Mouse (Mus musculus): Measurements from ENCODE around the gene Strada. TPM values are rescaled to one million over a fixed set of nuclear protein-coding genes. Genes with fewer than 3 reads are reported as not detected.
A peak's percentile ranks its signal among the peaks of the same experiment; 100 is the strongest.
"Not testable (repeated sequence)": the region's sequence is repeated elsewhere in the genome, so short reads cannot be mapped to it uniquely, and the experiment has no call there.

The Strada gene
- polyA plus RNA-seq, 1 experiment from 2014 or later, result 16.5 TPM

DNA sequence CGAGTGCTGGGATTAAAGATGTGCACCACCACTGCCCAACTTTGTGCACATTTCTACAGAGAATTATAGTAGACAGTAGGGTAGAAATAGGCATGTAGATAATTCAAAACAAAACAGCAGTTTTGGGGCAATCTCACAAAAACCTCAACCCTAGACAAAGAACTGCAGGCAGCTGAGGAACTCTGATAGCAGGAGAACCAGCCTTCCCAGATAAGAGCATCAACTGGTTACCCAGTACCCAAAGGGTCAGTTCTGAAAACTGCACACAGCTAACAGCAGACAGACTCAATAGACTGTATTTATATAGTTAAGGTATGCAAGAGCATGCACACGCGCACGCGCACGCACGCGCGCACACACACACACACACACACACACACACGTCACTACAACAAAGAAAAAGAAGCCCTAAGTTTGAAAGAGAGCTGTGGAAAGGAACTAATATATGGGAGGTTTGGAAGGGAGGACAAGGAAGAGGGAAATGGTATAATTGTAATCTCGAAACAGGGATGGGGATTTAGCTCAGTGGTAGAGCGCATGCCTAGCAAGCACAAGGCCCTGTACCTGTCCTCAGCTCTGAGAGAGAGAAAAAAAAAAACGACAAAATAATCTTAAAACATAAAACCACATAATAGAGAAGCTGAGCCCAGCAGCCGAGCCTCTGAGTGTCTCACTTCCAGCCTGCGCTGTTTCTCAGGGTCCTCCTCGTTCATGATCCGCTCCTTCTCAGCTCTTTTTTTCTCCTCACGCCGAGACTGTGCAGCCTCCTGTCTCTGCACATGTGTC, 438 bp downstream of the Strada start:
- Histone ChIP-seq H3K27ac (no peak overlapping the region), H3K4me3 (no peak overlapping the region), H3K4me2 (no peak overlapping the region), H3K27me3 (no peaks in the 10 kb centered on the region), H3K36me3 (peaks cover 66% of the 10 kb centered on the region), H3K9me3 (replicated peaks) (no peaks in the 10 kb centered on the region), H3K4me1 (replicated peaks) (no peaks in the 10 kb centered on the region), H3K9ac (no peak overlapping the region)
- WGBS, result 90% methylated on average over 19 of the region's 19 CpGs
- no peak for ATAC-seq (replicated peaks; ENCODE audit: insufficient number of reproducible peaks, insufficient read depth, low FRiP score, low read depth)

GRCm38 (mm10) chr11:106200756-106201155, 1.2 kb downstream of the Strada start:
- whole genome bisulfite sequencing, result 68% methylated on average over 6 of the region's 6 CpGs
- Histone ChIP-seq H3K4me1 (replicated peaks) (no peaks in the 10 kb centered on the region), H3K9me3 (replicated peaks) (no peaks in the 10 kb centered on the region), H3K9ac (no peak overlapping the region), H3K36me3 (peaks cover 64% of the 10 kb centered on the region), H3K4me3 (no peak overlapping the region), H3K4me2 (no peak overlapping the region), H3K27ac (no peak overlapping the region), H3K27me3 (no peaks in the 10 kb centered on the region)
- ATAC-seq (replicated peaks; ENCODE audit: insufficient number of reproducible peaks, insufficient read depth, low FRiP score, low read depth), result no peak

DNA sequence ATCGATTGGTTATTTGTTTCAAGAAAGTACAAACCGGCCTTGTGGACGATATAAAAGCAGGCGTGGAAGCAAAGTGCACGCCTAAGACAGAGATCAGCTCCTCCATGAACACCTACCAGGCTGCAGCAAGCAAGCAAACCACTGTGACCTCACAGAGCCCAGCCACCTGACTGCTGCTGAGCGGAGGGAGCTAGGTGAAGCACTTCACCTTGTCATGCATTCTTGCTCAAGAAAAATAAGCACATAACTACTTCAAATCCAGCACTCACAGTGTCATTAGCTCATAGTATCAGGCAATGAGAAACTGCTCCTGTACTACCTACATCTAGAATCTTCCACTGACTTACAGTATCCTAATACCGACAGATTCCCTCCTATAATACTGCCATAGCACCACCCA, 2.0 kb downstream of the Strada start:
- H3K4me1 ChIP-seq (replicated peaks); H3K9ac ChIP-seq; H3K4me3 ChIP-seq; H3K27ac ChIP-seq; H3K27me3 ChIP-seq; H3K4me2 ChIP-seq; ATAC-seq (replicated peaks; ENCODE audit: insufficient number of reproducible peaks, insufficient read depth, low FRiP score, low read depth); H3K9me3 ChIP-seq (replicated peaks): not testable (repeated sequence)
- 92% methylated on average over 7 of the region's 7 CpGs for WGBS
- peaks cover 56% of the 10 kb centered on the region for H3K36me3 ChIP-seq

DNA sequence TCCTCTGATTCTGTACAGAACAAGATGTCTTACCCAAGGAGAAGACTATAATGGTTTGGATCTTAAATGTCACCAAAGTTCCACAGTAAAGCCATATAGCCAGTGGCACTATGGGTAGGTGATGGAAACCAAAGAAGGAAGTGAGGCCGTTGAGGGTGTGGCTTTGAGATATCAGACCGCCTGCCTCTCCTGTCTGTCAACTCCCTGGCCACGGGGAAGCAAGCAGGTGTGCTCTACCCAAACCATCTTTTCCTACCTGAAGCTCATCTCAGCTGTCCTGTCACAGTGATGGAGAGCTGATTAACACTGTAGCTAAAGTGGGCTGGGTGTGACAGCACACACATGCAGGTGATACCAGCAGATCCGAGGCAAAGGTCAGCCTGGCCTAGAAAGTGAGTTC, 3.7 kb downstream of the Strada start:
- WGBS, result 72% methylated on average over 4 of the region's 4 CpGs
- H3K27ac ChIP-seq, result no peak overlapping the region
- no peak for ATAC-seq (replicated peaks; ENCODE audit: insufficient number of reproducible peaks, insufficient read depth, low FRiP score, low read depth)

GRCm38 (mm10) chr11:106195341-106195740, 6.6 kb downstream of the Strada start:
- ATAC-seq (replicated peaks; ENCODE audit: insufficient number of reproducible peaks, insufficient read depth, low FRiP score, low read depth), result no peak
- H3K9ac ChIP-seq, result no peak overlapping the region
- peak overlapping the region; percentile 25 for H3K27ac ChIP-seq
- H3K9me3 ChIP-seq (replicated peaks), result no peaks in the 10 kb centered on the region
- no peak overlapping the region for H3K4me3 ChIP-seq
- H3K4me1 ChIP-seq (replicated peaks), result peaks cover 16% of the 10 kb centered on the region
- H3K4me2 ChIP-seq, result no peak overlapping the region
- no peaks in the 10 kb centered on the region for H3K27me3 ChIP-seq
- H3K36me3 ChIP-seq, result peaks cover 15% of the 10 kb centered on the region

More for the DNA sequence above, 3.7 kb downstream of the Strada start:
- Histone ChIP-seq H3K9ac (no peak overlapping the region), H3K9me3 (replicated peaks) (no peaks in the 10 kb centered on the region), H3K4me1 (replicated peaks) (peaks cover 4% of the 10 kb centered on the region), H3K4me3 (no peak overlapping the region), H3K27me3 (no peaks in the 10 kb centered on the region), H3K4me2 (no peak overlapping the region), H3K36me3 (peaks cover 41% of the 10 kb centered on the region)

GRCm38 (mm10) chr11:106194891-106195290, 7.1 kb downstream of the Strada start:
- H3K27ac ChIP-seq, result peak overlapping the region; percentile 25

GRCm38 (mm10) chr11:106194155-106194541, 7.8 kb downstream of the Strada start:
- peaks cover 16% of the 10 kb centered on the region for H3K4me1 ChIP-seq (replicated peaks)
- H3K36me3 ChIP-seq, result peaks cover 15% of the 10 kb centered on the region
- H3K27ac ChIP-seq, result peak overlapping the region; percentile 84
- no peaks in the 10 kb centered on the region for H3K9me3 ChIP-seq (replicated peaks)
- ATAC-seq (replicated peaks; ENCODE audit: insufficient number of reproducible peaks, insufficient read depth, low FRiP score, low read depth), result no peak
- WGBS, result 33% methylated on average over 3 of the region's 3 CpGs
- peak overlapping the region; percentile 93 for H3K4me3 ChIP-seq
- H3K27me3 ChIP-seq, result no peaks in the 10 kb centered on the region
- peak overlapping the region; percentile 73 for H3K9ac ChIP-seq
- peak overlapping the region; percentile 79 for H3K4me2 ChIP-seq

More at GRCm38 (mm10) chr11:106194891-106195290, 7.1 kb downstream of the Strada start:
- no peak overlapping the region for H3K9ac ChIP-seq
- no peaks in the 10 kb centered on the region for H3K27me3 ChIP-seq
- H3K4me2 ChIP-seq, result no peak overlapping the region
- H3K4me1 ChIP-seq (replicated peaks), result peaks cover 16% of the 10 kb centered on the region
- peaks cover 15% of the 10 kb centered on the region for H3K36me3 ChIP-seq
- H3K4me3 ChIP-seq, result no peak overlapping the region
- WGBS, result 87% methylated on average over 7 of the region's 7 CpGs
- H3K9me3 ChIP-seq (replicated peaks), result no peaks in the 10 kb centered on the region
- no peak for ATAC-seq (replicated peaks; ENCODE audit: insufficient number of reproducible peaks, insufficient read depth, low FRiP score, low read depth)

DNA sequence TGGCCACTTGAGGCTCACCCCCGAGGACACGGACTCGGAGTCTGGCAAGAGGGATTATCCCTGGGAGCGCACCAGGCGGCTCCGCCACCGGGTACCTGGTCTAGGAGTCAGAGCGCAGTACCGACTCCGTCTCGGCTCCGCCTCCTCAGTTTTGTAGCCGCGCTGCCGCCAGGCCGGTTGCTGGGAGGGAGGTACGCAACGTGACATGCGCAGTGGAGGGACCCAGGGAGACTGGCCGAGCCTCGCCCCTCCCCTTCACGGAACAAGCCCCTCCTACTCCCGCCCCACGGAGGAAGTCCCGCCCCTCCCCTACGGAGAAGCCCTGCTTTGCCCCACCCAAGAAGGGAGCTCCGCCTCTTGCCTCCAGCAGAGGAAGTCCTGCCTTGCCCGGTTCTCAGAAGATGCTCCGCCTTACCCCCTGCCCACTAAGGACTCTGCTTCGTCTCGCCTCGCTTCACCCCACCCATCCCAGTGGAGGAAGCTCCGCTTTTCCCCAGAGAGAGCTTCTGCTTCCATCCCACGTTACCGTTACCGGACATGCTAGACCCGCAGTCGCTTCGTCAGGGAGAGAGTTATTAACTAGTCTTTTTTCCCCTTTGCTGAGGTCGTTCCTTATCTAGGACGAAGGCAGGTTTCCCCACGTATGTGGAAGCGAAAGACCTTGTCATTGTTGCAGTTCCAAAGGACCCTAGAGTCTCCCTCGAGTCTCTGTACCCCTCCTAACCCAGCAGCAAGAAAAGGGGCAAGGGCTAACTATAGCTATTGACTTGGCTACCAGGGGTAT, 8.4 kb downstream of the Strada start:
- Histone ChIP-seq H3K4me2 (peak overlapping the region; percentile 79), H3K36me3 (peaks cover 14% of the 10 kb centered on the region)
- WGBS, result 0% methylated on average over 44 of the region's 44 CpGs

GRCm38 (mm10) chr11:106192657-106193370, 9.2 kb downstream of the Strada start:
- H3K4me1 ChIP-seq (replicated peaks), result peaks cover 16% of the 10 kb centered on the region
- ATAC-seq (replicated peaks; ENCODE audit: insufficient number of reproducible peaks, insufficient read depth, low FRiP score, low read depth), result no peak
- H3K27ac ChIP-seq, result peak overlapping the region; percentile 90
- H3K27me3 ChIP-seq, result no peaks in the 10 kb centered on the region
- WGBS, result 8% methylated on average over 19 of the region's 19 CpGs
- peak overlapping the region; percentile 85 for H3K9ac ChIP-seq
- no peaks in the 10 kb centered on the region for H3K9me3 ChIP-seq (replicated peaks)
- H3K36me3 ChIP-seq, result peaks cover 7% of the 10 kb centered on the region
- peak overlapping the region; percentile 79 for H3K4me2 ChIP-seq
- H3K4me3 ChIP-seq, result peak overlapping the region; percentile 93

More for the DNA sequence above, 8.4 kb downstream of the Strada start:
- peak overlapping the region; percentile 93 for H3K4me3 ChIP-seq
- H3K27ac ChIP-seq, result peak overlapping the region; percentile 90
- peak; percentile 98 for ATAC-seq (replicated peaks; ENCODE audit: insufficient number of reproducible peaks, insufficient read depth, low FRiP score, low read depth)
- peaks cover 16% of the 10 kb centered on the region for H3K4me1 ChIP-seq (replicated peaks)
- no peaks in the 10 kb centered on the region for H3K27me3 ChIP-seq
- peak overlapping the region; percentile 85 for H3K9ac ChIP-seq
- H3K9me3 ChIP-seq (replicated peaks), result no peaks in the 10 kb centered on the region

DNA sequence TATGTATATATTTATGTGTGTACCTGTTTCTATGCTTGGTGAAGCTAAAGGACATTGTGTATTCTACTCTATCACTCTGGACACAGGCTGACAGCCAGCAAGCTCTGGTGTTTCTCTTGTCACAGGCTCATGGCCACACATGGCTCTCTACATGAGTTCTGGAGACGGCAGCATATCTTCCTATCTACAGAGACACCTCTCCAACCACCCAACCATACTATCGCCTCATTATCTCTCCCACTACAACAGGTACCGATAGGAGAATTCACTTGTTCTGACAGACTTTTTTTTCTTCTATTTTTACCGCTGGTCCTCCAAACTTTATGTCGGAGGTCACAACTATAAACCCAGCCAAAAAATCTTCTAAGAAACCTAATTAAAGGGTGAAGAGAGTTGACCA, 9.7 kb downstream of the Strada start:
- H3K9me3 ChIP-seq (replicated peaks), result no peaks in the 10 kb centered on the region
- no peaks in the 10 kb centered on the region for H3K27me3 ChIP-seq
- H3K4me3 ChIP-seq, result peak overlapping the region; percentile 93
- H3K36me3 ChIP-seq, result 0 out of 2 replicates have a peak, but pooled peaks cover 3% of the 10 kb centered on the region
- no peak overlapping the region for H3K9ac ChIP-seq
- WGBS, result 63% methylated on average over 5 of the region's 5 CpGs
- peak overlapping the region; percentile 79 for H3K4me2 ChIP-seq
- ATAC-seq (replicated peaks; ENCODE audit: insufficient number of reproducible peaks, insufficient read depth, low FRiP score, low read depth), result no peak
- H3K27ac ChIP-seq, result no peak overlapping the region
- peaks cover 16% of the 10 kb centered on the region for H3K4me1 ChIP-seq (replicated peaks)

DNA sequence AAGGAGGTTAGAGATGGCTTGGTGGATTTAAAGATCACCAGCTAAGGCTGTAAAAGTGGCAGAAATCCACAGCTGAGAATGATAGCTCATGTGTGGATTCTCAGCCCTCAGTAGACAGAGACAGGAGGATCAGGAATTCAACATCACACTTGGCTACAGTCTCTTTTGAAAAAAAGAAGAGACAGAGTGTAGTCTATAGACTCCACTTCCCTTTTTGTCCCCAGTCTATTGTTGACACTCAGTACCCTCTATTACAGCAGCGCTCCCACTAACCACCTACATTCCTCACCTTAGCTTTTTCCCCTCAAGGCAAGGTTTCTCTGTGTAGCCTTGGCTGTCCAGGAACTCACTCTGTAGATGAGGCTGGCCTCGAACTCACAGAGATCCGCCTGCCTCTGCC, 10.3 kb downstream of the Strada start:
- Histone ChIP-seq H3K27me3 (no peaks in the 10 kb centered on the region), H3K27ac (no peak overlapping the region), H3K4me1 (replicated peaks) (peaks cover 16% of the 10 kb centered on the region), H3K4me2 (no peak overlapping the region), H3K36me3 (no peaks in the 10 kb centered on the region), H3K9ac (no peak overlapping the region), H3K4me3 (no peak overlapping the region), H3K9me3 (replicated peaks) (no peaks in the 10 kb centered on the region)
- 96% methylated on average over 3 of the region's 3 CpGs for WGBS
- no peak for ATAC-seq (replicated peaks; ENCODE audit: insufficient number of reproducible peaks, insufficient read depth, low FRiP score, low read depth)

All from heart, embryonic 15.5 days (tissue).